Mouse (Mus musculus) liver, embryonic 15.5 days (tissue): Measurements from ENCODE around the gene Xylt1. TPM values are rescaled to one million over a fixed set of nuclear protein-coding genes. Genes with fewer than 3 reads are reported as not detected.

Source experiments
- ATAC-seq: fragments of 200-750 bp; cut with Nextera tagmentation; 2 replicates; pipeline ENCODE4 v1.8.0; 2017; ENCODE audit warnings: moderate number of reproducible peaks, mild to moderate bottlenecking, moderate library complexity; ENCODE audit not compliant: insufficient read depth
- H3K27ac ChIP-seq: fragments of 300-500 bp; sonication (generic); replicated peaks from 2 replicates; pipeline ENCODE4 v1.5.1; 2015; ENCODE audit warnings: mild to moderate bottlenecking, inconsistent platforms
- H3K27me3 ChIP-seq: fragments of 300-500 bp; sonication (generic); 2 replicates; pipeline ENCODE4 v1.6.1; 2015; ENCODE audit warnings: mild to moderate bottlenecking, inconsistent platforms
- H3K36me3 ChIP-seq: fragments of 300-500 bp; sonication (generic); replicated peaks from 2 replicates; pipeline ENCODE4 v1.6.1; 2015; ENCODE audit warnings: moderate library complexity, mild to moderate bottlenecking, inconsistent platforms
- H3K4me1 ChIP-seq: fragments of 300-500 bp; sonication (generic); replicated peaks from 2 replicates; pipeline ENCODE4 v1.6.1; 2015; ENCODE audit warnings: inconsistent platforms
- H3K4me2 ChIP-seq: fragments of 300-500 bp; sonication (generic); 2 replicates; pipeline ENCODE4 v1.6.1; 2015; ENCODE audit warnings: moderate library complexity, mild to moderate bottlenecking, inconsistent platforms
- H3K4me3 ChIP-seq: fragments of 300-500 bp; sonication (generic); replicated peaks from 2 replicates; pipeline ENCODE4 v1.5.1; 2015; ENCODE audit warnings: mild to moderate bottlenecking, inconsistent platforms
- H3K9ac ChIP-seq: fragments of 300-500 bp; sonication (generic); 2 replicates; pipeline ENCODE4 v1.6.1; 2015; ENCODE audit warnings: moderate library complexity, mild to moderate bottlenecking, inconsistent platforms
- H3K9me3 ChIP-seq: fragments of 300-500 bp; sonication (generic); replicated peaks from 2 replicates; pipeline ENCODE4 v1.6.1; 2016; ENCODE audit warnings: inconsistent platforms
- WGBS: fragments of 180-500 bp; shearing (Covaris S2); methylation state at CpG from one replicate; pipeline ENCODE4 v1.1.7; 2015; ENCODE audit warnings: mixed read lengths; ENCODE audit not compliant: insufficient replicate concordance; 5-methylcytosine and 5-hydroxymethylcytosine counted together
- polyA plus RNA-seq: library from polyadenylated mRNA; unstranded; fragments of >200 nt; fragmentation: Nextera tagmentation; extraction: Ambion mirVana; gene quantifications from 2 replicates; pipeline ENCODE4 v1.2.1, GENCODE M21; 2015

Gene Xylt1
- 0.24 and 0.32 TPM in 2 replicates for polyA plus RNA-seq

DNA sequence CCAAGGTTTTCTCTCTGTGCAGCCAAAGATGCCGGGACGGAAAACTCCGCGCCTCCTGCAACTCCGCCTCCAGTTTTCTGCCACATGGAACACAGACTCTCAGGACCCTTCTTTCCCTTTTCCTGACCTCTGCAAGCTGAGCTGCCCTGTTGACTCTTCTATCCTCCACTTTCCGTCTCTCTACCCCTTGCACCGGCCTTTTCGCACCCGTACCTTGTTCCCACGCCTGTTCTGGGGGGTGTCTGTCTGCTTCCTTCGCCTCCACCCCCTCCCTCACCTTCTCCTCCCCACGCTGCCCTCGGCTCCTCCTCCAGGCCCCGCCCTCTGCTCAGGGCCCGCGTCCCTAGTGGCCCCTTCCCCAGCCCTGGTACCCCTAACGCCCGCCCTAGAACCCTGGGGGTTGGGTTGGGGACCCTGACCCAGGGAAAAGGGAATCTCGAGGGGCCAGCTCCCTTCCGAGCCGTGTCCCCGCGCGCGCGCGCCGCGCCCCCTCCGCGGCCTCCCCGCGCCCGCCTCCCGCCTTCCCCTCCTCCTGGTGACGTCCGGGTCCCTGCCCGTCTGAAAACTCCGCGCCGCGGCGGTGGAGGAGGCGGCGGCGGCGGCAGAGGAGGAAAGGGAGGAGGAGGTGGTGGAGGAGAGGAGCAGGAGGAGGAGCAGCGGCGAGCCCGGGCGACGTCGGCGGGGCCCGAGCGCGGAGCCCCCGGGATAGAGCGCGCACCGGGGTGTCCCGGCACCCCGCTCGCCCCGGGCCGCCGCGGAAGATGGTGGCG is at the start of gene Xylt1:
Gene Xylt1, plus strand, starts transcription at position 562 of the 770 bp plus-strand sequence.
- Histone ChIP-seq H3K4me3 (peak within 1 kb of the TSS; percentile 67), H3K9me3 (no peaks in the 10 kb centered on the region), H3K36me3 (no peaks in the 10 kb centered on the region), H3K4me1 (peaks cover 31% of the 10 kb centered on the region), H3K4me2 (peak within 1 kb of the TSS; percentile 81), H3K27ac (0 out of 2 replicates have a peak within 1 kb of the TSS, but pooled peaks have one; percentile 6), H3K27me3 (peaks cover 66% of the 10 kb centered on the region), H3K9ac (peak within 1 kb of the TSS; percentile 50)
- ATAC-seq, result peak; percentile 72
- under 1% methylated on average over 56 of the region's 69 CpGs for WGBS

DNA sequence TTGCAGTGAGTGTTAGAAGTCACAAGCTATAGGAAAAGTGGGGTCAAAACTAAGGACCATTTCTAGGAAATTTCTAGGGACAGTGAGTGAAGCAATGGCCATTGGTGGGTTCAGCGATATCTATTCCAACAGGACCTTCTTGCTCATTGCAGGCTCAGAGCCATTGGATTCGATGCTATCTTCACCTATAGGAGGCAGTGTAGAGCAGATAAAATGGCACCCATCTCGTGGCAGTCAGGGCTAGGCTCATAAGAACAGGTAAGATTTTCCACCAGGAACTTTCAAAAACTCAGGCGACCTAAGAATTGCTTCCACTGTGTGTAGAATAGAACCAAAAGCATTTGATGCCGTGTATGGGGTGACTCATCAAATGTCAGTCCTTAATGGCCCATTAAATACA is 46.8 kb upstream of the Xylt1 start:
- WGBS, result 51% methylated on average over 5 of the region's 5 CpGs
- H3K4me1 ChIP-seq, result no peaks in the 10 kb centered on the region

DNA sequence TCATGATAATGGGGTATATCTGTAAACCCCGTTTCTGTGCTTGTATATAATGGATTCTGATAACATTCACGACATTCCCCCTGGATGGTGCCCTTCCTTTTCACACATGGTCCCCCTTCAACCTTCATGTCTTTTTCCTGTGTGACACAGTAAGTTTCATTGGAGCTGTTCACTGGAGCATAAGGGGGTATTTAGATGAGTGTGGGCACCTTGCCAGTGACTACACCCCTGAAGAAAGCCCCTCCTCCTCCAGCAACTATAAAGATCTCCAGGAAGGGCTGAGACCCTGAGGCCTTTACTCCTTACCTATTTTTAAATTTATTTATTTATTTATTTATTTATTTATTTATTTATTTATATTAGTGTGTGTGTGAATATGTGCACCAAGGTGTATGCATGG is 24.5 kb upstream of the Xylt1 start:
- no peak for ATAC-seq
- Histone ChIP-seq H3K4me2 (no peak overlapping the region), H3K9ac (no peak overlapping the region), H3K27ac (no peak overlapping the region), H3K4me1 (no peaks in the 10 kb centered on the region), H3K9me3 (no peaks in the 10 kb centered on the region), H3K36me3 (no peaks in the 10 kb centered on the region), H3K27me3 (no peaks in the 10 kb centered on the region), H3K4me3 (no peak overlapping the region)
- 62% methylated on average over 2 of the region's 2 CpGs for WGBS

More for the DNA sequence above, 46.8 kb upstream of the Xylt1 start:
- Histone ChIP-seq H3K4me3 (no peak overlapping the region), H3K27ac (no peak overlapping the region), H3K27me3 (no peaks in the 10 kb centered on the region), H3K36me3 (no peaks in the 10 kb centered on the region), H3K9me3 (no peaks in the 10 kb centered on the region), H3K9ac (no peak overlapping the region), H3K4me2 (no peak overlapping the region)
- no peak for ATAC-seq

DNA sequence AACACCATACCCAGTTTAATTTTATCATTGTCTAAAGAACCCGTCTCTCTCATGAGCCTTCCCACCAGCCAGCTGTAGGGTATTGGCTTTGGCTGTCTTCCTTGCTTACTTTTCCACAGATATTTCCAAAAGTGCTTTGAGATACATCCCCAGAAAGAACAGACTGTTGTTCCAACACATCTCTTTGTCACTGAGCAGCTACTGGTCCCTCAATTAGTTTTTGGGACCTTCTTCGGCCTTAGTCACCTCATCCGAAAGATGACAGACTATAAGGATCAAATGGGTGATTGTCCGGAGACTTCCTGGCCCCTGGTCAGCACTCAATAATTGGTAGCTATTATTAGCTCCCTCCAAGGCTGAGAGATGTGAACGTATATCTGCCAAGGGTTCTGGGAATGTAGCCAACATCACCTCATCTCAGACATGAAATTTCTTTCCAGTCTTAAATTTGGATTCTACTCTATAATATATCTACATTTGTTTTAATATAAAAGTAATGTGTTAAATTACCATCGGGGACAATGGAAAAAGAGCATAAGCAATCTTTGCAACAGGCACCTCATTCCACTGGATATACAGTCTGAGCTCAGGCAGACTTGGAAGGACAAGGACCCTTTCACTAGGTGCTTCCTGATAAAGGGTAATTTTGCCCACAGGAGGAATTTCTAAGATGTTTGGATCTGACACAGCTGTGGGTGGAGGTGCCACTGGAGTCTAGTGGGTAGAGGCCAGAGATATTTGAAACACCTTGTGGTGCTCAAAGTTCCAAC is 23.2 kb upstream of the Xylt1 start:
- H3K36me3 ChIP-seq, result no peaks in the 10 kb centered on the region
- no peak overlapping the region for H3K4me3 ChIP-seq
- H3K9me3 ChIP-seq, result no peaks in the 10 kb centered on the region
- 56% methylated on average over 6 of the region's 6 CpGs for WGBS
- no peak overlapping the region for H3K9ac ChIP-seq
- no peaks in the 10 kb centered on the region for H3K27me3 ChIP-seq
- H3K4me2 ChIP-seq, result no peak overlapping the region
- ATAC-seq, result no peak
- H3K27ac ChIP-seq, result no peak overlapping the region
- no peaks in the 10 kb centered on the region for H3K4me1 ChIP-seq

DNA sequence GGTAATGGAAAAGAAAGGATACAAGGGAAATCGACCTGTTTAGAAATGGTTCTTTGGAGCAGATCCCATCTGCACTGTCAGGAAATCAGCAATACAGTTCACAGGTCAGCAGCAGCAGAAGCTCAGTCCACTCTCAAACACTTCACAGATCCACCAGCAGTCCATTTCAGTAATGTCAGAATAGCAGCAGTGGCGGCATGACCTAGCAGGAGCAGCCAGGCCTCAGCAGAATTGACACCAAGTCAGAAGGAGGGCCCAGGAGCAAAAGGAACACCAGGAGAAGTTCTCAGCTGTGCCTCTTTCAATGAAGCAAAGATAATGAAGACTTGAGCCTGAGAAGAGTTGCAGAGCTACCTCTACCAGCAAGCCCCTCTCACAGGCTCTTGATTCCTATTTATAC is 19.5 kb upstream of the Xylt1 start:
- Histone ChIP-seq H3K4me3 (no peak overlapping the region), H3K27me3 (no peaks in the 10 kb centered on the region), H3K4me1 (no peaks in the 10 kb centered on the region), H3K36me3 (no peaks in the 10 kb centered on the region), H3K4me2 (no peak overlapping the region), H3K9me3 (no peaks in the 10 kb centered on the region), H3K9ac (no peak overlapping the region), H3K27ac (no peak overlapping the region)
- 56% methylated on average over 2 of the region's 2 CpGs for WGBS
- no peak for ATAC-seq

DNA sequence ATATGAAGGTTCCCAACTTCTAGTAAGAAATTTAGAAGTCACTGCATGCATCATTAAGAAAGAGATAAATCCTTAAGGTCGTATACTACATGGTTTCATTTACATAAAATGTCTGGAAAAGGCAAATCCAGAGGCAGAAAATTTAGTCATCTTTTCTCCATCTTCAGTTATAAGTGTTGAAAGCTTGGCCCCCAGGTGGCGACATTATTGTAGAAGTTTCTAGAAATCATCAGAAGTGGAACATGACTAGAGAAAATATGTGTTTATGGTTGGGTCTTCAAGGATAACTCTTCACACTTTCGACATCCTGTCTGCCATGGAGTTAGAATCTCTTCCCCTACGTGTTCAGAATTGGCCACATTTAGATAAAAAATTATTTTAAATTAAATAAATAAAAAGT is 18.3 kb upstream of the Xylt1 start:
- H3K4me3 ChIP-seq, result no peak overlapping the region
- ATAC-seq, result no peak
- no peaks in the 10 kb centered on the region for H3K36me3 ChIP-seq
- no peaks in the 10 kb centered on the region for H3K27me3 ChIP-seq
- H3K9ac ChIP-seq, result no peak overlapping the region
- no peaks in the 10 kb centered on the region for H3K4me1 ChIP-seq
- WGBS, result 61% methylated on average over 4 of the region's 4 CpGs
- H3K4me2 ChIP-seq, result no peak overlapping the region
- H3K27ac ChIP-seq, result no peak overlapping the region
- H3K9me3 ChIP-seq, result no peaks in the 10 kb centered on the region

DNA sequence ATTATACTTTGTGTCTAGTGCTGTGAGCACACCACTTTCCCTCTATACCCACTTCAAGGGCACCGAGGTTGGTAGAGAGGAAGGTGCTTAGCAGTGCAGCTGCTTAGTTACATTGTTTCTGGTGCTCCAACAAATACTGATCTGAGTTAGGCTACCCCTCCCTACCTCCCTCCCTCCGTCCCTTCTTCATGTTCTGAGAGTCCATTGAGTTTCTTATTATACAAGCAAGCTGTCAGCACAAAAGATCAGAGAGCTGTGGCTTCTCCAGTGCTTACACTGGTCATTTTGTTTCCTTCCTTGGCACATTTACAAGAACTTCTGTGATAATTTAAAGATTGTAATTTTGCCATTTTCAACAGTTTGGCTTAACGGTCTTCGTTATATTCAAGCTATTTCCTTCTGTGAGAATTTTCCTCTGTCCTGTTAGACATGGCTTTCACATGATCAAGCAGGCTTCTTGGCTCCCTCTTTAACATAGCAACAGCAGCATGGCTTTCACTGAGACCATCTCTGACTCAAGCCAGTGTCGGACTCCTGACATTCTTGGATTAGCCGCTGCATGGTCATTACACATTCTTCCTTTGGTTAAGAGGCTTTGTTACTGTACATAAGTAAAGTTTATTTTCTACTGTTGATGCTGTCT is 12.0 kb upstream of the Xylt1 start:
- no peaks in the 10 kb centered on the region for H3K4me1 ChIP-seq
- H3K4me3 ChIP-seq, result no peak overlapping the region
- no peaks in the 10 kb centered on the region for H3K9me3 ChIP-seq
- no peaks in the 10 kb centered on the region for H3K36me3 ChIP-seq
- 66% methylated on average over 6 of the region's 6 CpGs for WGBS
- no peak overlapping the region for H3K9ac ChIP-seq
- H3K27ac ChIP-seq, result no peak overlapping the region
- no peak overlapping the region for H3K4me2 ChIP-seq
- no peak for ATAC-seq
- peaks cover 7% of the 10 kb centered on the region; the same call in 1 of the 2 replicates for H3K27me3 ChIP-seq

DNA sequence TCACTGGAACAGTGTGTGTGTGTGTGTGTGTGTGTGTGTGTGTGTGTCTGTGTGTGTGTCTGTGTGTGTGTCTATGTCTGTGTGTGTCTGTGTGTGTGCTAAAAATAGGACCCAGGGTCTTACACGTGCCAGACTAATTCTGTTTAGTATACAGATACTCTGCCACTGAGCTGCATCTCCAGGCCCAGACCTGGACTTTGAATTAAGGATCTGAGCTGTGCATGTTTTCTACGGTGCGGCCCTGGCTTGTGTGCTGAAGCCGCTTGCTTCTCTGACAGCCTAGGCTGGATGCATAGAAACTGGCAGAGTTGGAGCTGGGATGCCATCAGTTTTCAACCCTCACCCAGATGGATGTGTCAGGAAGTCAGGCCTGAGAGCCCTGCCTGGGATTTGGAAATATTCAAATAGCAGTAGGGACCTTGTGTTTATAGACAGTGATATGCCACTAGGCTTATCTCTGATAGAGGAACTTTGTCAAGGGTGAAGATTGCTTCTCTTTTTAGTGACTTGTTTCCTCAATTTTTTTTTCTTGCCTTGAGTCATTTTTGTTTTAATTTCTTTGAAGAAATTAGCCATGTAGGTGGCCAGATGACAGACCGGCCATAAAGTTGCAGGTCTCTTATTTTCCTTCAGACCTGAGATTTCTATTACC is 11.4 kb upstream of the Xylt1 start:
- no peak overlapping the region for H3K9ac ChIP-seq
- no peak overlapping the region for H3K4me3 ChIP-seq
- H3K27me3 ChIP-seq, result peaks cover 7% of the 10 kb centered on the region; the same call in 1 of the 2 replicates
- no peak overlapping the region for H3K27ac ChIP-seq
- no peak for ATAC-seq
- no peaks in the 10 kb centered on the region for H3K36me3 ChIP-seq
- H3K4me2 ChIP-seq, result no peak overlapping the region
- H3K4me1 ChIP-seq, result no peaks in the 10 kb centered on the region
- H3K9me3 ChIP-seq, result no peaks in the 10 kb centered on the region
- WGBS, result 72% methylated on average over 5 of the region's 5 CpGs

DNA sequence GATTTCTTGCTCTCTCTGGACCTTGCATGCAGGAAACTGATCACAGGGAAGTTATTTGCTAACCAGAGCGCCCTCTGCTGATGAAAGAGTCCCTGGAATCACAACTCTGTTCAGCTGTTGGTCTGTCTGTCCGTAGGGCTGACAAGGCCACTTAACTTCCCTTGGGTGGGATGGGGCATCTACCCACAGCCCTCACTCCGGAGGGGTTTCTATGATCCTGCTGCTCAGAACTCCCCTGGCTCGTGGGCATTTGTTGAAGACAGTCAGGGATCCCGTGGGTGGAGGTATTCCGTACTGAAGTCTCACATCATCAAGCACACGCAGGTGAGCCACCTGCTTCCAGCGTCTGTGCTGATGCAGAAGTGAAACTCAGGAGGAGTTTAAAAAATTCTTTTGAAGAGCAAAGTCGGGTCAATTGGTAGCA is 4.9 kb upstream of the Xylt1 start:
- 30% methylated on average over 9 of the region's 9 CpGs for WGBS

DNA sequence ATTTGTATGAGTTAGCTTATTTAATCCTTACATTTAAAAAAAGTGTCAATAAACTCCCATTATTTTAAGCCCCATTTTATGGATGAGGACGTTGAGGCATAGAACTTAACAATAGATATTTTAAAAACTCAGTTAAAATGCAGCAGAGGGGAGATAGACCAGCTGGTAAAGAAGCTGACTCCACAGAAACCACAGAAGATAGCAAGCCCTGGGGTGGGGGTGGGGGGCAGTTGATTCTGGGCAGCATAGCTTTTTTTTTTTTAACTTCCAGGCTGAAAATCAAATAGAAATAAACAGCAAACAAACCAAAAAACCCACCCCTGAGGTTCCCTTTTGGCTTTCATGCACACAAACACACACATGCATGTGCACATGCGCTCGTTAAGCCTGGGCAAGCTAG is 3.6 kb upstream of the Xylt1 start:
- ATAC-seq, result no peak
- Histone ChIP-seq H3K27ac (no peak overlapping the region), H3K27me3 (peaks cover 58% of the 10 kb centered on the region), H3K9ac (no peak overlapping the region), H3K9me3 (no peaks in the 10 kb centered on the region), H3K4me3 (no peak overlapping the region), H3K4me1 (peaks cover 18% of the 10 kb centered on the region), H3K36me3 (no peaks in the 10 kb centered on the region), H3K4me2 (no peak overlapping the region)
- WGBS, result 26% methylated on average over 3 of the region's 3 CpGs

More for the DNA sequence above, 4.9 kb upstream of the Xylt1 start:
- peaks cover 50% of the 10 kb centered on the region for H3K27me3 ChIP-seq
- no peaks in the 10 kb centered on the region for H3K9me3 ChIP-seq
- no peaks in the 10 kb centered on the region for H3K36me3 ChIP-seq
- H3K4me1 ChIP-seq, result peaks cover 6% of the 10 kb centered on the region
- H3K9ac ChIP-seq, result no peak overlapping the region
- H3K4me3 ChIP-seq, result no peak overlapping the region
- H3K4me2 ChIP-seq, result no peak overlapping the region
- no peak for ATAC-seq
- no peak overlapping the region for H3K27ac ChIP-seq

DNA sequence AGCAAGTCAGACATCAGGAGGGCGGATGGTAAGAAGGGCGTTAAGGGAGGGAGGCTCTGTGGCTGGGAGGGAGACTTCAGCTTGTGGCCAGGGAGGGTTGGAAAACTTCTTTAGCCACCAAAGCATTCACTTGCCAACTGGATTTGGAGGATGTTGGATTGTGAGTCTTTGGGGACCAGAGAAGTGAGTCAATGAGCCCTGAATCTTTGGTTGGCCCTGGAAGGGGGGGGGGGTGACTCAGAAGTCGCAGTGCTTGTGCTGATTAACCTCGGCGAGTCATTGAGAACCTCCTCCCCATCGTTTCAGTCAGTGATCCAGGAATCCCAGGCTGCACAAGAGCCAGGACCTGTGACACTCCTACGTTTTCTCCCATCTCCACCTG is 752 bp upstream of the Xylt1 start:
- WGBS, result 2% methylated on average over 7 of the region's 7 CpGs
- no peak overlapping the region for H3K9ac ChIP-seq
- ATAC-seq, result no peak
- no peaks in the 10 kb centered on the region for H3K9me3 ChIP-seq
- H3K36me3 ChIP-seq, result no peaks in the 10 kb centered on the region
- H3K27ac ChIP-seq, result no peak overlapping the region
- H3K4me1 ChIP-seq, result peaks cover 31% of the 10 kb centered on the region
- H3K4me2 ChIP-seq, result peak overlapping the region; percentile 81
- H3K27me3 ChIP-seq, result peaks cover 70% of the 10 kb centered on the region
- peak overlapping the region; percentile 67 for H3K4me3 ChIP-seq
